Mouse (Mus musculus) brain, embryonic 14.5 days (tissue): Measurements from ENCODE around the gene Fxyd2.

Experiments
- CTCF ChIP-seq: fragments of 200-500 bp; IDR thresholded peaks from 2 replicates; pipeline ENCODE4 v1.5.1; 2012; ENCODE audit warnings: inconsistent platforms, mild to moderate bottlenecking, moderate library complexity, borderline replicate concordance; ENCODE audit not compliant: insufficient read depth, insufficient read length; ENCODE audit errors: extremely low read depth
- POLR2A ChIP-seq: fragments of 200-500 bp; IDR thresholded peaks from 2 replicates; pipeline ENCODE4 v1.6.1; 2012; ENCODE audit warnings: mild to moderate bottlenecking, inconsistent platforms, borderline replicate concordance; ENCODE audit not compliant: poor library complexity, insufficient read depth, insufficient read length, severe bottlenecking; ENCODE audit errors: extremely low read depth

DNA sequence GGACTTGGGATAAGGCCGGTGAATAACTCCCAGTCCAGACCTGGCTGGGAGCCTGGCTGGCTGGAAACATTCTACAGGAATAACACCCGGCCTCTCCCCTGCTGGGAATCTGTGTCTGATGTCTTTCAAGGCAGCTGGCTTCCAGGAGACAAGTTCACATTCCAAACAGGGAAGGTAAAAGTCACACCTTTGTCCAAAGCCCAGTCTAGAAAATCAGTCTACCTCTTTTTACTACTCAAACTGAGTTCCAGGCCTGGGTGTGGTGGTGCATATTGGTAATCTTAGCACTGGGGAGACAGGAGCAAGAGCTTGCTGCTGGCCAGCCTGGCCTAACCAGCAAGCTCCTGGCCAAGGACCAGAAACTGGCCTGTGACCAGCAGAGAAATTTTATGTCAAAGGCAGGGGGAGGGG, 37.4 kb upstream of the Fxyd2 start:
- TF ChIP-seq CTCF (no peak), POLR2A (no peak)
